Mouse (Mus musculus): Measurements from ENCODE around the gene Vwa7.
"Not testable (repeated sequence)": the region's sequence is repeated elsewhere in the genome, so short reads cannot be mapped to it uniquely, and the experiment has no call there.

The Vwa7 gene

GRCm38 (mm10) chr17:35021842-35022477 lies 5.6 kb downstream of the Vwa7 start:
- no peak for DNase-seq (ENCODE audit: low spot score)

- DNase-seq (ENCODE audit: low spot score), result no peak
Observed at GRCm38 (mm10) chr17:35022541-35023060, 6.2 kb downstream of the Vwa7 start.

GRCm38 (mm10) chr17:35023221-35023620 lies 6.8 kb downstream of the Vwa7 start:
- DNase-seq (ENCODE audit: low spot score), result no peak

GRCm38 (mm10) chr17:35023756-35024155 lies 7.4 kb downstream of the Vwa7 start:
- DNase-seq (ENCODE audit: low spot score), result no peak

- DNase-seq (ENCODE audit: low spot score), result no peak
Observed at GRCm38 (mm10) chr17:35024261-35024660, 7.9 kb downstream of the Vwa7 start.

GRCm38 (mm10) chr17:35024691-35025488 lies 8.5 kb downstream of the Vwa7 start:
- no peak for DNase-seq (ENCODE audit: low spot score)

- DNase-seq (ENCODE audit: low spot score), result no peak
Observed at GRCm38 (mm10) chr17:35026206-35026605, 9.8 kb downstream of the Vwa7 start.

GRCm38 (mm10) chr17:35027277-35028068 lies 11.1 kb downstream of the Vwa7 start, which contains the start of gene Sapcd1:
TSS of gene Sapcd1 (minus strand) at chr17:35028016.
- no peak for DNase-seq (ENCODE audit: low spot score)

GRCm38 (mm10) chr17:35028315-35028714 lies 11.9 kb downstream of the Vwa7 start:
- no peak for DNase-seq (ENCODE audit: low spot score)

GRCm38 (mm10) chr17:35029691-35030532 lies 13.5 kb downstream of the Vwa7 start:
- no peak for DNase-seq (ENCODE audit: low spot score)

- DNase-seq (ENCODE audit: low spot score), result no peak
Observed at GRCm38 (mm10) chr17:35031272-35031671, 14.9 kb downstream of the Vwa7 start.

GRCm38 (mm10) chr17:35031880-35032279 lies 15.5 kb downstream of the Vwa7 start:
- DNase-seq (ENCODE audit: low spot score), result no peak

- no peak for DNase-seq (ENCODE audit: low spot score)
Observed at GRCm38 (mm10) chr17:35032323-35032870, 16.0 kb downstream of the Vwa7 start.

- not testable (repeated sequence) for DNase-seq (ENCODE audit: low spot score)
Observed at GRCm38 (mm10) chr17:35033703-35034102, 17.3 kb downstream of the Vwa7 start.

- DNase-seq (ENCODE audit: low spot score), result no peak
Observed at GRCm38 (mm10) chr17:35034896-35035295, 18.5 kb downstream of the Vwa7 start.

GRCm38 (mm10) chr17:35039121-35039873 lies 22.9 kb downstream of the Vwa7 start:
- DNase-seq (ENCODE audit: low spot score), result no peak

GRCm38 (mm10) chr17:35043794-35044193 lies 27.4 kb downstream of the Vwa7 start:
- no peak for DNase-seq (ENCODE audit: low spot score)

GRCm38 (mm10) chr17:35044904-35045806 lies 28.8 kb downstream of the Vwa7 start:
- no peak for DNase-seq (ENCODE audit: low spot score)

All from ovary, adult 18-20 months (tissue).